Mouse (Mus musculus) liver, embryonic 14.5 days (tissue): ENCODE measurements at regions not wholly inside any gene's neighbourhood (a gene's known extent, or its start where the extent isn't known, plus 50 kb on each side); places are given as distances from the start of the nearest gene placed in this dataset.

Experiments
- CTCF ChIP-seq: IDR thresholded peaks from 2 replicates; pipeline ENCODE4 v1.5.1; 2016; ENCODE audit warnings: antibody characterized with exemption, low read depth, control low read depth
- EP300 ChIP-seq: IDR thresholded peaks from 2 replicates; pipeline ENCODE4 v1.6.1; 2016; ENCODE audit warnings: antibody characterized with exemption, low read depth

DNA sequence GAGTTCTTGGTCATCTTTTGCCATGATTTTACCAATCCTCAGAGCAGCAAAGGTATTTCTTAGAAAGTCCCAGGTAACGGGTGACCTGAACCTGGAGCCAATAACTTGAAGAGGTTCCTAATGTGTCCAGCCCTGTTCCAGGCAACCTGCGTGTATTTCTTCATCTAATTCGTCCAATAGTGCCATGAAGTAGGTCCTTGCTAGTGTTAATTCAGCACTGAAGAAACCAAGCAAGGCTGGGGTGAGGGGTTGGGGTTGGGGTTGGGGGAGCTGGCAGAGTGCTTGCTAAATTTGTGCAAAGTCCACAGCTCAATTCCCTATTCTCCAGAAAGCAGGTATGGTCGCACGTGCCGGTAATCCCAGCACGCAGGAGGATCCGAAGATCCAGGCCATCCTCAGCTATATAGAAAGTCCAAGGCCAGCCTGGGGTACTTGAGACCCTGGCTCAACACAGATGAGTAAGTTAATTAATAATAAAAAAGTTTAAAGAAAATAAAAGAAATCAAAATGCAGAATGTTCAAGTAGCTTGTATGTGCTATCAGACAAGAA, 54.6 kb upstream of the Cpsf6 start:
- no peak for TF ChIP-seq EP300
- TF ChIP-seq CTCF, result no peak
